Mouse (Mus musculus): ENCODE measurements around the gene St3gal5. TPM values are rescaled to one million over a fixed set of nuclear protein-coding genes. Genes with fewer than 3 reads are reported as not detected.
"Not testable (repeated sequence)": the region's sequence is repeated elsewhere in the genome, so short reads cannot be mapped to it uniquely, and the experiment has no call there.

The St3gal5 gene
- polyA plus RNA-seq, 2 experiments = 121 to 123 TPM

GRCm38 (mm10) chr6:72051757-72052156 is 45.6 kb upstream of the St3gal5 start:
- no peak overlapping the region for H3K27ac ChIP-seq
- H3K4me2 ChIP-seq (ENCODE audit: low read depth) = no peak overlapping the region
- no peak overlapping the region for H3K4me3 ChIP-seq (ENCODE audit: insufficient read depth in 1 of 2, low read depth in 2 of 2, low read length in 2 of 2)
- no peaks in the 10 kb centered on the region for H3K36me3 ChIP-seq (replicated peaks; ENCODE audit: control insufficient read depth, insufficient read depth, low read depth)
- 7% methylated on average over 6 of the region's 6 CpGs for WGBS (ENCODE audit: insufficient replicate concordance)
- no peak for TF ChIP-seq EP300 (IDR thresholded peaks at IDR 0.05; ENCODE audit: low read depth)
- no peak for TF ChIP-seq CTCF (IDR thresholded peaks at IDR 0.05; ENCODE audit: low read depth)
- no peak overlapping the region for H3K9ac ChIP-seq (replicated peaks)
- no peak for ATAC-seq (ENCODE audit: insufficient read depth)
- H3K4me1 ChIP-seq (replicated peaks; ENCODE audit: control insufficient read depth in 2 of 2, insufficient read depth in 2 of 2, low read length in 1 of 2) = 0 out of 4 replicates have a peak, but pooled peaks cover 0 to 2% of the 10 kb centered on the region in 2 experiments
- no peaks in the 10 kb centered on the region; the same call in 1 of the 2 replicates for H3K27me3 ChIP-seq (ENCODE audit: control insufficient read depth, insufficient read depth, low read length)
- H3K9me3 ChIP-seq (ENCODE audit: control insufficient read depth, low read length) = no peaks in the 10 kb centered on the region
- DNase-seq (ENCODE audit: low read depth in 3 of 3, low spot score in 3 of 3) = no peak

- TF ChIP-seq EP300 (IDR thresholded peaks at IDR 0.05; ENCODE audit: low read depth) (no peak), CTCF (IDR thresholded peaks at IDR 0.05; ENCODE audit: low read depth) (no peak)
- Histone ChIP-seq H3K9ac (replicated peaks) (no peak overlapping the region), H3K9me3 (ENCODE audit: control insufficient read depth, low read length) (no peaks in the 10 kb centered on the region), H3K4me1 (replicated peaks; ENCODE audit: control insufficient read depth in 2 of 2, insufficient read depth in 2 of 2, low read length in 1 of 2) (0 out of 4 replicates have a peak, but pooled peaks cover 0 to 2% of the 10 kb centered on the region in 2 experiments), H3K27me3 (ENCODE audit: control insufficient read depth, insufficient read depth, low read length) (no peaks in the 10 kb centered on the region; the same call in 1 of the 2 replicates), H3K36me3 (replicated peaks; ENCODE audit: control insufficient read depth, insufficient read depth, low read depth) (no peaks in the 10 kb centered on the region), H3K27ac (no peak overlapping the region), H3K4me2 (ENCODE audit: low read depth) (no peak overlapping the region), H3K4me3 (ENCODE audit: insufficient read depth in 1 of 2, low read depth in 2 of 2, low read length in 2 of 2) (no peak overlapping the region)
- ATAC-seq (ENCODE audit: insufficient read depth) (no peak), DNase-seq (ENCODE audit: low read depth in 3 of 3, low spot score in 3 of 3) (no peak)
- WGBS (ENCODE audit: insufficient replicate concordance) = 70% methylated on average over 2 of the region's 2 CpGs
Measured at GRCm38 (mm10) chr6:72056548-72056947, 40.8 kb upstream of the St3gal5 start.

- no peaks in the 10 kb centered on the region for H3K9me3 ChIP-seq (ENCODE audit: control insufficient read depth, low read length)
- no peak overlapping the region for H3K4me3 ChIP-seq (ENCODE audit: insufficient read depth in 1 of 2, low read depth in 2 of 2, low read length in 2 of 2)
- H3K4me1 ChIP-seq (replicated peaks; ENCODE audit: control insufficient read depth in 2 of 2, insufficient read depth in 2 of 2, low read length in 1 of 2) = no peaks in the 10 kb centered on the region
- no peak for TF ChIP-seq EP300 (IDR thresholded peaks at IDR 0.05; ENCODE audit: low read depth)
- no peak for TF ChIP-seq CTCF (IDR thresholded peaks at IDR 0.05; ENCODE audit: low read depth)
- H3K27me3 ChIP-seq (ENCODE audit: control insufficient read depth, insufficient read depth, low read length) = no peaks in the 10 kb centered on the region
- DNase-seq (ENCODE audit: low read depth in 3 of 3, low spot score in 3 of 3) (no peak), ATAC-seq (ENCODE audit: insufficient read depth) (no peak)
- H3K27ac ChIP-seq = no peak overlapping the region
- H3K9ac ChIP-seq (replicated peaks) = no peak overlapping the region
- 69% methylated on average over 9 of the region's 9 CpGs for WGBS (ENCODE audit: insufficient replicate concordance)
- no peaks in the 10 kb centered on the region for H3K36me3 ChIP-seq (replicated peaks; ENCODE audit: control insufficient read depth, insufficient read depth, low read depth)
- H3K4me2 ChIP-seq (ENCODE audit: low read depth) = no peak overlapping the region
Measured at GRCm38 (mm10) chr6:72058398-72058889, 38.9 kb upstream of the St3gal5 start.

GRCm38 (mm10) chr6:72060677-72061076 is 36.7 kb upstream of the St3gal5 start:
- WGBS (ENCODE audit: insufficient replicate concordance) = 65% methylated on average over 10 of the region's 10 CpGs
- ATAC-seq (ENCODE audit: insufficient read depth); DNase-seq (ENCODE audit: low read depth in 3 of 3, low spot score in 3 of 3); H3K9ac ChIP-seq (replicated peaks); H3K4me2 ChIP-seq (ENCODE audit: low read depth); H3K9me3 ChIP-seq (ENCODE audit: control insufficient read depth, low read length); H3K27ac ChIP-seq; H3K4me3 ChIP-seq (ENCODE audit: insufficient read depth in 1 of 2, low read depth in 2 of 2, low read length in 2 of 2); H3K4me1 ChIP-seq (replicated peaks; ENCODE audit: control insufficient read depth in 2 of 2, insufficient read depth in 2 of 2, low read length in 1 of 2); H3K36me3 ChIP-seq (replicated peaks; ENCODE audit: control insufficient read depth, insufficient read depth, low read depth); H3K27me3 ChIP-seq (ENCODE audit: control insufficient read depth, insufficient read depth, low read length): not testable (repeated sequence)

- Histone ChIP-seq H3K4me2 (ENCODE audit: low read depth) (no peak overlapping the region), H3K4me1 (replicated peaks; ENCODE audit: control insufficient read depth in 2 of 2, insufficient read depth in 2 of 2, low read length in 1 of 2) (no peaks in the 10 kb centered on the region), H3K4me3 (ENCODE audit: insufficient read depth in 1 of 2, low read depth in 2 of 2, low read length in 2 of 2) (no peak overlapping the region), H3K36me3 (replicated peaks; ENCODE audit: control insufficient read depth, insufficient read depth, low read depth) (no peaks in the 10 kb centered on the region), H3K9ac (replicated peaks) (no peak overlapping the region), H3K9me3 (ENCODE audit: control insufficient read depth, low read length) (no peaks in the 10 kb centered on the region), H3K27ac (no peak overlapping the region), H3K27me3 (ENCODE audit: control insufficient read depth, insufficient read depth, low read length) (no peaks in the 10 kb centered on the region)
- 55% methylated on average over 6 of the region's 6 CpGs for WGBS (ENCODE audit: insufficient replicate concordance)
- DNase-seq (ENCODE audit: low read depth in 3 of 3, low spot score in 3 of 3) (no peak), ATAC-seq (ENCODE audit: insufficient read depth) (no peak)
- no peak for TF ChIP-seq CTCF (IDR thresholded peaks at IDR 0.05; ENCODE audit: low read depth)
- no peak for TF ChIP-seq EP300 (IDR thresholded peaks at IDR 0.05; ENCODE audit: low read depth)
Measured at GRCm38 (mm10) chr6:72063718-72064117, 33.7 kb upstream of the St3gal5 start.
